Mouse (Mus musculus) kidney, adult 2 months (tissue): Measurements from ENCODE around the gene Fbxl12.
A peak's percentile ranks its signal among the peaks of the same experiment; 100 is the strongest.

Experiments
- CTCF ChIP-seq: fragments of 200-500 bp; conservative IDR thresholded peaks from 2 replicates; pipeline ENCODE4 v1.5.1; 2011; ENCODE audit warnings: low read depth, mild to moderate bottlenecking, control low read depth, low read length, moderate library complexity, mixed read lengths; ENCODE audit not compliant: insufficient read depth, insufficient read length
- POLR2A ChIP-seq: fragments of 200-500 bp; IDR thresholded peaks from one replicate; pipeline ENCODE4 v1.6.1; 2011; ENCODE audit warnings: low read depth, low read length, control low read depth

- TF ChIP-seq CTCF, result no peak
- TF ChIP-seq POLR2A, result peak; percentile 52
These were observed 37.2 kb downstream of the Fbxl12 start for GRCm38 (mm10) chr9:20607100-20607974.
